Mouse (Mus musculus) myocyte (in vitro differentiated cells): ENCODE measurements at regions not wholly inside any gene's neighbourhood (a gene's known extent, or its start where the extent isn't known, plus 50 kb on each side); places are given as distances from the start of the nearest gene placed in this dataset.

Source experiments
- CEBPB ChIP-seq: IDR thresholded peaks from 2 replicates; pipeline ENCODE4 v1.6.1; 2011; ENCODE audit warnings: mild to moderate bottlenecking, moderate library complexity; ENCODE audit not compliant: poor library complexity, insufficient read depth, severe bottlenecking
- E2F4 ChIP-seq: IDR thresholded peaks from one replicate; pipeline ENCODE4 v1.6.1; 2011; ENCODE audit warnings: mild to moderate bottlenecking, control low read depth, moderate library complexity; ENCODE audit not compliant: insufficient read depth
- MAX ChIP-seq: IDR thresholded peaks from one replicate; pipeline ENCODE4 v1.6.1; 2011; ENCODE audit warnings: low read depth, mild to moderate bottlenecking, control low read depth
- MYOD1 ChIP-seq, 3 experiments: IDR thresholded peaks; one replicate each; pipeline ENCODE4 v1.6.1; 2011; ENCODE audit warnings: control low read depth in 2 of 3, low read depth in 2 of 3, mild to moderate bottlenecking in 2 of 3, moderate library complexity in 1 of 3; ENCODE audit not compliant: insufficient read length in 2 of 3, control insufficient read depth in 1 of 3
- MYOG ChIP-seq, 3 experiments: IDR thresholded peaks; one replicate each; pipeline ENCODE4 v1.6.1; 2011; ENCODE audit warnings: control low read depth in 2 of 3, low read depth in 2 of 3, mild to moderate bottlenecking in 2 of 3; ENCODE audit not compliant: insufficient read length in 2 of 3, control insufficient read depth in 1 of 3, insufficient read depth in 1 of 3
- POLR2A ChIP-seq: IDR thresholded peaks from one replicate; pipeline ENCODE4 v1.6.1; 2011; ENCODE audit warnings: low read depth, mild to moderate bottlenecking, control low read depth, moderate library complexity; ENCODE audit not compliant: insufficient read length
- POLR2AphosphoS2 ChIP-seq: IDR thresholded peaks from one replicate; pipeline ENCODE4 v1.6.1; 2011; ENCODE audit warnings: low read depth, control low read depth; ENCODE audit not compliant: insufficient read length
- REST ChIP-seq: IDR thresholded peaks from one replicate; pipeline ENCODE4 v1.6.1; 2011; ENCODE audit warnings: mild to moderate bottlenecking, control low read depth, moderate library complexity; ENCODE audit not compliant: insufficient read depth, insufficient read length
- SRF ChIP-seq: IDR thresholded peaks from one replicate; pipeline ENCODE4 v1.6.1; 2011; ENCODE audit warnings: low read depth; ENCODE audit not compliant: control insufficient read depth, insufficient read length
- TCF12 ChIP-seq: IDR thresholded peaks from one replicate; pipeline ENCODE4 v1.6.1; 2011; ENCODE audit warnings: mild to moderate bottlenecking, control low read depth; ENCODE audit not compliant: poor library complexity, insufficient read depth, severe bottlenecking
- TCF3 ChIP-seq: IDR thresholded peaks from one replicate; pipeline ENCODE4 v1.6.1; 2011; ENCODE audit warnings: low read depth, control low read depth; ENCODE audit not compliant: insufficient read length
- USF1 ChIP-seq: IDR thresholded peaks from one replicate; pipeline ENCODE4 v1.6.1; 2011; ENCODE audit warnings: low read depth, mild to moderate bottlenecking, control low read depth, moderate library complexity

DNA sequence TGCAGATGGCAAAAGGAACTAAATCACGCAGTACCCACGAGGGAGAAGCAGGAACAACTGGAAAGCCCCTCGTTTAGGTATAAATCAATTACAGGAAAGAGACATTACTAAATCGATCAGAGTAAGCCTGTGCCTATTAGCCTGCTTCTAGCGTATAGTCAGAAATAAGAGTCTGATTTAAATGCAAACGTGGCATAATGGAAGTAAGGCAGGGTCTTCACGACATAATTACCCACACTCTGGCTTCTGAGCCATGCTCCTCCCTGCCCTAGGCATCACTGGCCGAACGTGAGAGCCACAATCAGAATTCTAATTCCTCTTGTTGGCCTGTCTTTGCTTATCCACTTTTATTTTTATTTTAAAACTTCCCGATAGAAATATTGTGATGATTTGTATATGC, 139.0 kb upstream of the Ogfrl1 start:
- TF ChIP-seq TCF12: no peak
- TF ChIP-seq POLR2A: no peak
- no peak for TF ChIP-seq POLR2AphosphoS2
- TF ChIP-seq E2F4: no peak
- no peak for TF ChIP-seq CEBPB
- no peak for TF ChIP-seq MAX
- no peak for TF ChIP-seq MYOG (IDR thresholded peaks at IDR 0.05; ENCODE audit: control insufficient read depth in 1 of 3, insufficient read depth in 1 of 3, insufficient read length in 2 of 3, low read depth in 2 of 3)
- TF ChIP-seq MYOD1 (IDR thresholded peaks at IDR 0.05; ENCODE audit: control insufficient read depth in 1 of 3, insufficient read length in 2 of 3, low read depth in 2 of 3): no peak
- no peak for TF ChIP-seq SRF
- no peak for TF ChIP-seq USF1
- no peak for TF ChIP-seq TCF3
- no peak for TF ChIP-seq REST
